Mouse (Mus musculus) brain, embryonic 14.5 days (tissue): ENCODE data around the gene Slc28a1.

ENCODE experiments used
- CTCF ChIP-seq: fragments of 200-500 bp; IDR thresholded peaks from 2 replicates; pipeline ENCODE4 v1.5.1; 2012; ENCODE audit warnings: inconsistent platforms, mild to moderate bottlenecking, moderate library complexity, borderline replicate concordance; ENCODE audit not compliant: insufficient read depth, insufficient read length; ENCODE audit errors: extremely low read depth
- POLR2A ChIP-seq: fragments of 200-500 bp; IDR thresholded peaks from 2 replicates; pipeline ENCODE4 v1.6.1; 2012; ENCODE audit warnings: mild to moderate bottlenecking, inconsistent platforms, borderline replicate concordance; ENCODE audit not compliant: poor library complexity, insufficient read depth, insufficient read length, severe bottlenecking; ENCODE audit errors: extremely low read depth

DNA sequence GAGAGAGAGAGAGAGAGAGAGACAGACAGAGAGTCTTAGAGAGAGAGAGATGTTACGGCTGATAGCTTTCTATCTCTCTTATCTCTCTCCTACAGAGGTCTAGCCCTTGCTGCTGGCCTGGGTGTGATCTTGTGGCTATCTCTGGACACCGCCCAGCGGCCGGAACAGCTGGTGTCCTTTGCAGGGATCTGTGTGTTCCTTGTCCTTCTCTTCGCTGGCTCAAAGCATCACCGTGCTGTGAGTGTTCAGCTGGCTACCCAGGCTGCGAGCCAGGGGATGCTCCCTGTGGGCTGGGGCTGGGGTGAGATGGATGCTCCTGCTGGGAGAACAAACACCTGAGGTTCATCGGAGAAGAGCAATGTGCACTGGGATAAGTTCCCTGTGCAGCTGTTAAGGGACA, 10.2 kb downstream of the Slc28a1 start:
- TF ChIP-seq CTCF (no peak), POLR2A (no peak)
